Mouse (Mus musculus): ENCODE measurements around the gene Olfr392. TPM values are rescaled to one million over a fixed set of nuclear protein-coding genes. Genes with fewer than 3 reads are reported as not detected.

Gene Olfr392
- polyA plus RNA-seq (2012; rRNA removed) = not detected in 2 replicates

DNA sequence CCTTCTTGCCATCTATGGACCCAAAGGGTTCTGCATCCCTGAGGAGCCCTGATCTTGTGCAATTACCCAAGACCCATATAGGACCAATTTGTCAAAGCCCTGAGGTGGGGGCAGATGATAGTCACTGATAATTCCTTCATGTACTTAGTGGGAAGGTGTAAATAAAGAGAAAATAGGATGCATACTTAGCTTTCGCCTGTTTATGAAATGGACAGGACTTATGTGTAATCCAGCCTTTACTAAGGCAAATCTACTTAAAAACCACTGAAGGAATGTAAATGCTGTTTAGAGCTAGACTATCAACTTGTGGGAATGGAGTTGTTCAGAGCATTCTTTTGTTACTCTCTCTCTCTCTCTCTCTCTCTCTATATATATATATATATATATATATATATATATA is at the start of gene Olfr392:
Gene Olfr392 (minus strand): TSS at position 101 of the 400 bp plus-strand sequence.
- no peaks in the 10 kb centered on the region for H3K4me1 ChIP-seq (ENCODE audit: control insufficient read depth, insufficient read depth, low read length)
- no peak for TF ChIP-seq POLR2A (IDR thresholded peaks at IDR 0.05; ENCODE audit: low read depth, low read length)
- no peak for TF ChIP-seq CTCF (conservative IDR thresholded peaks at IDR 0.05; ENCODE audit: insufficient read depth, insufficient read length, low read depth, low read length)
- H3K36me3 ChIP-seq (ENCODE audit: control insufficient read depth, insufficient read depth, low read length) = no peaks in the 10 kb centered on the region
- DNase-seq = no peak
- H3K4me3 ChIP-seq (ENCODE audit: insufficient read depth, low read depth, low read length) = no peak within 1 kb of the TSS
- H3K27me3 ChIP-seq (replicated peaks; ENCODE audit: control insufficient read depth, insufficient read depth, low read length) = no peaks in the 10 kb centered on the region
- H3K27ac ChIP-seq (ENCODE audit: insufficient read depth, low read depth, low read length) = no peak within 1 kb of the TSS
- 100% methylated on average over 1 of the region's 1 CpGs for WGBS

DNA sequence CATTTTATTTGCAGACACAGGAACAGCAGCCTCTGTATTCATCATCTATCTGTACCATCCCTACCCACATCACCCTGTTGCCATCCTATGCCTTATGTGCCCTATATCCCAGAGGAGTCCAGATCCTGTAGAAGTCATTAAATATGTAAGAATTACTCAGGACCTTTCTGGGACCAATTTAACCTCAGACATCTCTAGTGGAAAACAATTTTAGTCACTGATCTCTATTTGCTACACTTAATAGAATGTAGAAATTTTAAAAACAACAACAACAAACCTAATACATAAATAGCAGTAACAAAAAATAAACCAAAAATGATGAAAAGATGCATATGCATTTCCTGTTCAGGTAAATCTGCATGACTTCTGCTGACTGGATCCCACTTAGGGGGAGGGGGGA is 34.5 kb upstream of the Olfr392 start, which contains the start of gene Olfr393:
Gene Olfr393 (minus strand): TSS at position 101 of the 400 bp plus-strand sequence.
- DNase-seq = no peak
- no peaks in the 10 kb centered on the region for H3K4me1 ChIP-seq (ENCODE audit: control insufficient read depth, insufficient read depth, low read length)
- no peak within 1 kb of the TSS for H3K4me3 ChIP-seq (ENCODE audit: insufficient read depth, low read depth, low read length)
- H3K27ac ChIP-seq (ENCODE audit: insufficient read depth, low read depth, low read length) = no peak within 1 kb of the TSS
- no peaks in the 10 kb centered on the region for H3K27me3 ChIP-seq (replicated peaks; ENCODE audit: control insufficient read depth, insufficient read depth, low read length)
- H3K36me3 ChIP-seq (ENCODE audit: control insufficient read depth, insufficient read depth, low read length) = no peaks in the 10 kb centered on the region
- no peak for TF ChIP-seq CTCF (conservative IDR thresholded peaks at IDR 0.05; ENCODE audit: insufficient read depth, insufficient read length, low read depth, low read length)
- TF ChIP-seq POLR2A (IDR thresholded peaks at IDR 0.05; ENCODE audit: low read depth, low read length) = no peak

DNA sequence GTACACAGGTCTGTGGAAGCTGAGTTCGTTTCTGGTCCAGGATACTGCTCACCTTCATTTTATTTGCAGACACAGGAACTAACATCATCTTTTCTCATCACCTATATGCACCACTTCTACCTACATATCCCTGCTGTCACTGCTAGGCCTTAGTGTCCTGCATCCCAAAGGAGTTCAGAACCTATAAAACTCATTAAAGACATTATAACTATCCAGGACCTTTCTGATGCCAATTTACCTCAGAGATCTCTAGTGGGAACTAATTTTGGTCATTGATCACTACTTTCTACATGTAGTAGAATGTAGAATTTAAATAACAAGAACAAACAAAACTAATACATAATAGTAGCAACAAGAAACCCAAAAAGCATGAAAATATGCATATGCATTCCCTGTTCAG is 13.9 kb downstream of the Olfr392 start, which contains the start of gene Olfr391-ps:
Gene Olfr391-ps (minus strand): TSS at position 101 of the 400 bp plus-strand sequence.
- Histone ChIP-seq H3K36me3 (ENCODE audit: control insufficient read depth, insufficient read depth, low read length) (no peaks in the 10 kb centered on the region), H3K27me3 (replicated peaks; ENCODE audit: control insufficient read depth, insufficient read depth, low read length) (no peaks in the 10 kb centered on the region), H3K4me3 (ENCODE audit: insufficient read depth, low read depth, low read length) (no peak within 1 kb of the TSS), H3K27ac (ENCODE audit: insufficient read depth, low read depth, low read length) (no peak within 1 kb of the TSS), H3K4me1 (ENCODE audit: control insufficient read depth, insufficient read depth, low read length) (no peaks in the 10 kb centered on the region)
- TF ChIP-seq POLR2A (IDR thresholded peaks at IDR 0.05; ENCODE audit: low read depth, low read length) (no peak), CTCF (conservative IDR thresholded peaks at IDR 0.05; ENCODE audit: insufficient read depth, insufficient read length, low read depth, low read length) (no peak)
- WGBS = 28% methylated on average over 1 of the region's 1 CpGs
- DNase-seq = no peak

DNA sequence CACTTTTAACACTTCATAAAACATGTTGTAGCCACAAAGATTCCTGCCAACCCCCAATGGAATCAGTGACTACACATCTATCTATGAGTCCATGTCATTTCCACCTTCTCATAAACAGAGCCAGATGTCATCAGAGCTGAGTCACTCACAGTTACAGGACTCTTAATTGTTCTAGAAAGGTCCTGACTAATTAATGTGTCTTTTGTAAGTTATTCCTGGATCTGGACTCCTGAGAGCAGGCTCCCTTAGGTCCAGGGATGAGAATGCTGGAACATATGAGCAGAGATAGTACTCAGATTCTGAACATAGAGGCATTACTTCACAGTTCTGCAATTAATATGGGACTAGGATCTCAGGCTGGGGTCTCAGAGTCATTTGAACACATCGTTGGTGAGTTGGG is 34.2 kb downstream of the Olfr392 start, which contains the start of gene Olfr390:
Gene Olfr390 (plus strand): TSS at position 301 of the 400 bp plus-strand sequence.
- WGBS = 64% methylated on average over 1 of the region's 1 CpGs
- H3K4me1 ChIP-seq (ENCODE audit: control insufficient read depth, insufficient read depth, low read length) = no peaks in the 10 kb centered on the region
- H3K4me3 ChIP-seq (ENCODE audit: insufficient read depth, low read depth, low read length) = no peak within 1 kb of the TSS
- no peak for DNase-seq
- no peak within 1 kb of the TSS for H3K27ac ChIP-seq (ENCODE audit: insufficient read depth, low read depth, low read length)
- no peak for TF ChIP-seq POLR2A (IDR thresholded peaks at IDR 0.05; ENCODE audit: low read depth, low read length)
- no peak for TF ChIP-seq CTCF (conservative IDR thresholded peaks at IDR 0.05; ENCODE audit: insufficient read depth, insufficient read length, low read depth, low read length)
- no peaks in the 10 kb centered on the region for H3K27me3 ChIP-seq (replicated peaks; ENCODE audit: control insufficient read depth, insufficient read depth, low read length)
- H3K36me3 ChIP-seq (ENCODE audit: control insufficient read depth, insufficient read depth, low read length) = no peaks in the 10 kb centered on the region

DNA sequence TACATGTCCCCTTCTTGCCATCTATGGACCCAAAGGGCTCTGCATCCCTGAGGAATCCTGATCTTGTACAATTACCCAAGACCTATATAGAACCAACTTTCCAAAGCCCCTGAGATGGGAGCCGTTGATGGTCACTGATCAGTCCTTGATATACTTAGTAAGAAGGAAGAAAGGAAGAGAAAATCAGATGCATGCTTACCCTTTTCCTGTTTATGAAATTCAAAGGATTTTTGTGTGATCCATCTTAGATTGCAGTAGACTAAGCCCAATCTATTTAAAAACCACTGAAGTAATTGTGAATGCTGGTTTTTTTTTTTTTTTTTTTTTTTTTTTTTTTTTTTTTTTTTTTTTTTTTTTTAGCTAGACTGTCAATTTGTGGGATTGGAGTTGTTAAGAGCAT is 36.2 kb downstream of the Olfr392 start, which contains the start of gene Olfr389:
Gene Olfr389 (minus strand): TSS at position 101 of the 400 bp plus-strand sequence.
- TF ChIP-seq POLR2A (IDR thresholded peaks at IDR 0.05; ENCODE audit: low read depth, low read length) = no peak
- TF ChIP-seq CTCF (conservative IDR thresholded peaks at IDR 0.05; ENCODE audit: insufficient read depth, insufficient read length, low read depth, low read length) = no peak
- 86% methylated on average over 1 of the region's 1 CpGs for WGBS
- Histone ChIP-seq H3K36me3 (ENCODE audit: control insufficient read depth, insufficient read depth, low read length) (no peaks in the 10 kb centered on the region), H3K27ac (ENCODE audit: insufficient read depth, low read depth, low read length) (no peak within 1 kb of the TSS), H3K4me3 (ENCODE audit: insufficient read depth, low read depth, low read length) (no peak within 1 kb of the TSS), H3K4me1 (ENCODE audit: control insufficient read depth, insufficient read depth, low read length) (no peaks in the 10 kb centered on the region), H3K27me3 (replicated peaks; ENCODE audit: control insufficient read depth, insufficient read depth, low read length) (no peaks in the 10 kb centered on the region)
- DNase-seq = no peak

Other genes starting within 250 kb of the Olfr392 start
- gene Olfr385, start 224.0 kb downstream of the Olfr392 start, polyA plus RNA-seq (2012; rRNA removed) = not detected in 2 replicates
- gene Olfr384, start 218.5 kb downstream of the Olfr392 start, polyA plus RNA-seq (2012; rRNA removed) = not detected in 2 replicates
- not detected in 2 replicates for gene Zfp735, start 128.3 kb downstream of the Olfr392 start, polyA plus RNA-seq (2012; rRNA removed)
- gene Olfr389, start 36.3 kb downstream of the Olfr392 start, polyA plus RNA-seq (2012; rRNA removed) = not detected in 2 replicates
- not detected in 2 replicates for gene Olfr390, start 34.1 kb downstream of the Olfr392 start, polyA plus RNA-seq (2012; rRNA removed)
- gene Olfr391-ps, start 14.0 kb downstream of the Olfr392 start, polyA plus RNA-seq (2012; rRNA removed) = not detected in 2 replicates
- not detected in 2 replicates for gene Olfr393, start 34.4 kb upstream of the Olfr392 start, polyA plus RNA-seq (2012; rRNA removed)
- gene Olfr394, start 73.7 kb upstream of the Olfr392 start, polyA plus RNA-seq (2012; rRNA removed) = not detected in 2 replicates
- gene Olfr395, start 92.2 kb upstream of the Olfr392 start, polyA plus RNA-seq (2012; rRNA removed) = not detected in 2 replicates
- not detected in 2 replicates for gene Olfr23, start 119.6 kb upstream of the Olfr392 start, polyA plus RNA-seq (2012; rRNA removed)
- not detected in 2 replicates for gene Olfr397, start 143.8 kb upstream of the Olfr392 start, polyA plus RNA-seq (2012; rRNA removed)
- gene Olfr398, start 173.4 kb upstream of the Olfr392 start, polyA plus RNA-seq (2012; rRNA removed) = not detected in 2 replicates
- gene Olfr139, start 239.5 kb upstream of the Olfr392 start, polyA plus RNA-seq (2012; rRNA removed) = not detected in 2 replicates
- gene Olfr399, start 239.6 kb upstream of the Olfr392 start, polyA plus RNA-seq (2012; rRNA removed) = not detected in 2 replicates

Measured in kidney, adult 2 months (tissue).